9 mouse cellular contexts compared by ENCODE assay signal in the genomic region with DNA sequence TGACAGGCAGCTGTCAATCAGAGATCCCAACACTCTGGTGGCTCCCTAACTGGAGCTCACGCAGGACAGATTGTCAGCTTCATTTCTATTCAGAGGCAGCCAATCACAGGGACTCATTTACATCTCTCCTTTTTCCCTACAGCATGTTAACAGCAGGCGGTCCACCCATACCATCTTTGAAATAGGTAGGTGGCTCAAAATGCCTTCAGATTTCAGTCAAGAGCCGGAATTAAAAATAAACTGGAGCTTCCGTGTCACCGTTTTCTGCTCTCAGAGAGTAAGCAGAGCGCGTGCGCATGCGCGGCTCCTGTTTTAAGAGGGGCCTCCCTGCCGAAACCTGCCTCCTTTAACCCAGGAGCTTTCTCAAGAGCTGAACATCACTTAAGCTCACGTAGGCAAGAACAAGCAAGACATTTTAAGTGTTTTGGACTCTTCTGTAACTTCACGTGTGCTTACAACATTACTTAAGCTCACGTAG.
DNase-seq lines count a peak whose midpoint lies in the region; ATAC-seq and TF ChIP-seq lines count a peak whose summit lies in the region.
"Had no signal": no experiment of that assay in that cellular context is flagged by ENCODE, and none has a peak within 500 bp of the region (broad histone marks: within the 10 kb centered on the region; RNA-seq: fewer than 3 reads in every experiment).

No protein-coding gene starts in this region.

- ATAC-seq in hindbrain, embryonic 11.5 days (ENCODE audit: low FRiP score): no peak
- ATAC-seq in lung, embryonic 16.5 days (ENCODE audit: low read depth): peak; percentile 64; the same call in 1 of the 2 replicates
- ATAC-seq in liver, embryonic 12.5 days: no peak

- H3K4me2 ChIP-seq in hindbrain, embryonic 11.5 days (replicated peaks; ENCODE audit: low read depth, low read length): peak overlapping the region; percentile 12; the same call in 1 of the 2 replicates
- H3K4me2 ChIP-seq in lung, embryonic 16.5 days (ENCODE audit: low read depth, low read length): peak overlapping the region; percentile 32
- no peak overlapping the region for H3K4me2 ChIP-seq in liver, embryonic 12.5 days

- peak overlapping the region; percentile 25 for H3K4me3 ChIP-seq in heart, adult 2 months
- H3K4me3 ChIP-seq in hindbrain, embryonic 11.5 days (ENCODE audit: low read depth, low read length): no peak overlapping the region
- peak overlapping the region; percentile 8; the same call in 1 of the 2 replicates for H3K4me3 ChIP-seq in lung, embryonic 16.5 days (ENCODE audit: low read length)
- H3K4me3 ChIP-seq in liver, embryonic 12.5 days: no peak overlapping the region; the same call in 1 of the 2 replicates
- H3K4me3 ChIP-seq: megakaryocyte, embryonic 14.5 days had no signal

- no peak for TF ChIP-seq CTCF in heart, adult 2 months (IDR thresholded peaks at IDR 0.05)

- intact Hi-C loops in heart, adult 2 months (cut with DNase I): no loop called here

- H3K4me1 ChIP-seq in heart, adult 2 months (ENCODE audit: control insufficient read depth, insufficient read depth, low read length): peaks cover 24% of the 10 kb centered on the region
- no peaks in the 10 kb centered on the region; the same call in none of the 2 replicates for H3K4me1 ChIP-seq in hindbrain, embryonic 11.5 days (replicated peaks; ENCODE audit: control insufficient read depth, insufficient read depth, low read length)
- H3K4me1 ChIP-seq in lung, embryonic 16.5 days (replicated peaks; ENCODE audit: control insufficient read depth, insufficient read depth, low read length): peaks cover 19% of the 10 kb centered on the region
- peaks cover 15% of the 10 kb centered on the region; the same call in 1 of the 2 replicates for H3K4me1 ChIP-seq in liver, embryonic 12.5 days

- peak overlapping the region; percentile 43 for H3K27ac ChIP-seq in heart, adult 2 months
- H3K27ac ChIP-seq in hindbrain, embryonic 11.5 days (ENCODE audit: low read depth, low read length): no peak overlapping the region
- H3K27ac ChIP-seq in lung, embryonic 16.5 days (ENCODE audit: low read length): no peak overlapping the region
- H3K27ac ChIP-seq in liver, embryonic 12.5 days: no peak overlapping the region

- peaks cover 10% of the 10 kb centered on the region for H3K36me3 ChIP-seq in heart, adult 2 months (ENCODE audit: control insufficient read depth, insufficient read depth, low read length)
- H3K36me3 ChIP-seq in hindbrain, embryonic 11.5 days (ENCODE audit: control insufficient read depth, insufficient read depth, low read length): no peaks in the 10 kb centered on the region
- H3K36me3 ChIP-seq in lung, embryonic 16.5 days (ENCODE audit: control insufficient read depth, insufficient read depth, low read length): no peaks in the 10 kb centered on the region
- H3K36me3 ChIP-seq in liver, embryonic 12.5 days: no peaks in the 10 kb centered on the region

- no peak for DNase-seq in heart, adult 2 months
- DNase-seq in heart, adult 9 months (ENCODE audit: low spot score in 2 of 2): no peak
- peak; percentile 15 to 35 for DNase-seq in cerebellum, postnatal 36 days
- peak; percentile 40 for DNase-seq in hindbrain, embryonic 11.5 days (ENCODE audit: low spot score)
- DNase-seq in right cerebral cortex, postnatal 25 days: peak; percentile 54
- no peak for DNase-seq in T-cell, adult 2 months (ENCODE audit: low spot score)

- peaks cover 5% of the 10 kb centered on the region for H3K79me2 ChIP-seq in heart, adult 2 months (replicated peaks; ENCODE audit: control insufficient read depth, insufficient read depth, low read length)

- no peak overlapping the region for H3K9ac ChIP-seq in heart, adult 2 months (ENCODE audit: low read depth, low read length)
- H3K9ac ChIP-seq in hindbrain, embryonic 11.5 days (ENCODE audit: low read depth, low read length): no peak overlapping the region
- no peak overlapping the region for H3K9ac ChIP-seq in lung, embryonic 16.5 days (ENCODE audit: low read length)
- H3K9ac ChIP-seq in liver, embryonic 12.5 days: no peak overlapping the region

- 59% methylated on average over 14 of the region's 14 CpGs for WGBS in heart, adult 2 months
- 68% methylated on average over 14 of the region's 14 CpGs for WGBS in hindbrain, embryonic 11.5 days
- 70% methylated on average over 14 of the region's 14 CpGs for WGBS in lung, embryonic 16.5 days
- 78% methylated on average over 14 of the region's 14 CpGs for WGBS in liver, embryonic 12.5 days (ENCODE audit: insufficient replicate concordance)

- no peak for TF ChIP-seq POLR2A in heart, adult 2 months (IDR thresholded peaks at IDR 0.05; ENCODE audit: insufficient read depth, low read depth, low read length)

- no peaks in the 10 kb centered on the region for H3K27me3 ChIP-seq in heart, adult 2 months (ENCODE audit: control insufficient read depth, insufficient read depth, low read length)
- H3K27me3 ChIP-seq in hindbrain, embryonic 11.5 days (ENCODE audit: control insufficient read depth, insufficient read depth, low read length): no peaks in the 10 kb centered on the region
- H3K27me3 ChIP-seq in lung, embryonic 16.5 days (ENCODE audit: control insufficient read depth, insufficient read depth, low read depth, low read length): no peaks in the 10 kb centered on the region
- H3K27me3 ChIP-seq in liver, embryonic 12.5 days (replicated peaks): no peaks in the 10 kb centered on the region
- H3K27me3 ChIP-seq: megakaryocyte, embryonic 14.5 days had no signal

- H3K9me3 ChIP-seq in hindbrain, embryonic 11.5 days (ENCODE audit: control insufficient read depth, low read length): no peaks in the 10 kb centered on the region
- H3K9me3 ChIP-seq in lung, embryonic 16.5 days (ENCODE audit: control insufficient read depth, low read length): no peaks in the 10 kb centered on the region
- H3K9me3 ChIP-seq in liver, embryonic 12.5 days (replicated peaks): no peaks in the 10 kb centered on the region
- H3K9me3 ChIP-seq: megakaryocyte, embryonic 14.5 days had no signal

- no peak for TF ChIP-seq EP300 in heart, adult 2 months (IDR thresholded peaks at IDR 0.05; ENCODE audit: insufficient read depth, low read depth, low read length)

Comparison
In these comparisons a context has a peak if more than half of its experiments do, and no peak if none do; other contexts are left out.
1. DNase-seq: peak in cerebellum, postnatal 36 days (2 of 2), hindbrain, embryonic 11.5 days (single experiment) and right cerebral cortex, postnatal 25 days (single experiment); none in heart, adult 2 months (0 of 2), heart, adult 9 months (0 of 2) and T-cell, adult 2 months (single experiment).
2. H3K4me3 ChIP-seq: peak in heart, adult 2 months (single experiment) and lung, embryonic 16.5 days (single experiment); none in hindbrain, embryonic 11.5 days (single experiment) and liver, embryonic 12.5 days (single experiment).